Mouse (Mus musculus) megakaryocyte, embryonic 14.5 days (primary cell): ENCODE results near the gene Sox10.

Source experiments
- FLI1 ChIP-seq: IDR thresholded peaks from 2 replicates; pipeline ENCODE4 v1.6.1; 2012; ENCODE audit warnings: low read length, inconsistent platforms, mixed read lengths
- GATA1 ChIP-seq: IDR thresholded peaks from 3 replicates; pipeline ENCODE4 v1.6.1; 2012; ENCODE audit warnings: mixed read lengths, low read length, inconsistent platforms, borderline replicate concordance

DNA sequence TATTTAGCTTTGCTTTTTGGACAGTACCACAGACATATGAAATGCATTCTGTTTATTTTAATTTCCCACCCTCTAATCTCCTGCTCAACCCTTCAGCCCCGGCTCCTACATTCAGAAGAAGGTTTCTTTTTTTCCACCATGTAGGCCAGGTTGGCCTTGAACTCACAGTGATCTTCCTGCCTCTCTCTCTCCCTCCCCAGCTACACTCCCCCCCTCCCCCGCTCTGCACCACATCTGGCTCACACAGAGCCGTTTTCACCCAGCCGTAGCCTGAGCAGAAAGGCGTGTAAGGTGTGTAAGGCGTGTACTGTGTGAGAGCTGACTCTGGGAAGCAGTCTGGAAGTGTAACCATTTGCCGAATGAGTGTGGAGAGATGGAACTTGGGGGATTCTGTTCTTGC lies 35.7 kb downstream of the Sox10 start:
- TF ChIP-seq GATA1 (no peak), FLI1 (no peak)
